17 mouse cellular contexts compared by ENCODE assay signal in the genomic region with DNA sequence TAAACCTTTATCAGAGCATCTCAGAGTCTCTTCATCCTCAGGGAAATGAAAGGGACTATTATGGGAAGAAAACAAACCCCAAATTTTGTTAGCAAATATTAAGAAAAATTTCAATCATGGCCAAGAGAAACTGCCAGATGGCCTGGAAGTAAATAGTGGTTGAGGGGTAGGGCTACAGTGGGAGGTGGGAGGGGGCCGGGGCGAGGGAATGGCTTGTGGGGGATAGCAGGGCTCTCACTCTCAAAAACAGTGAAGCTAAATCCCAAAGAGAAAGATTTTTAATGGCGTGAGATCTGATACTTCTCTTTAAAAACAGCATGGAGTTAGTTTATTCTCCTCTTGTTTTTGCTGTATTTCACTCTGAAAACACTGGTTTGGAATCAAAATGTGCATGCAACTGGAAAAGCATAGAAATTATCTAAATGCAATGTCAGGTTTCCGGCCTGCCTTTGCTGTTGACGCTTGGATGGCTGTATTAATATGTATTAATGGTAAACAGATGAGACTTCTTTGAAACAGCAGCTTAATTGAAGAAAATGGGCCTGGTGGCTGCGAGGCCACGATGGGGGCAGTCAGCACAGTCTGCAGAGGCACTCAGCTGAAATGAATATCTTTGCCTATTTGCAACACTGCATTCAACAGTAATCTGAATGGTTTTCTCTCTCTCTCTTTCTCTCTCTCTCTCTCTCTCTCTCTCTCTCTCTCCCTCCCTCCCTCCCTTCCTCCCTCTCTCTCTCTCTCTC.
DNase-seq lines count a peak whose midpoint lies in the region; ATAC-seq and TF ChIP-seq lines count a peak whose summit lies in the region.
"Had no signal": no experiment of that assay in that cellular context is flagged by ENCODE, and none has a peak within 500 bp of the region (broad histone marks: within the 10 kb centered on the region; RNA-seq: fewer than 3 reads in every experiment).

No protein-coding gene starts in this region.

- TF ChIP-seq POLR2A in brain, embryonic 14.5 days (IDR thresholded peaks at IDR 0.05; ENCODE audit: borderline replicate concordance, extremely low read depth, insufficient read depth, insufficient read length, poor library complexity, severe bottlenecking) = no peak
- no peak for TF ChIP-seq POLR2A in thymus, adult 2 months (IDR thresholded peaks at IDR 0.05; ENCODE audit: control insufficient read depth, extremely low read depth, insufficient read depth, low read length, poor library complexity)

- H3K9me3 ChIP-seq in forebrain, embryonic 16.5 days (ENCODE audit: control insufficient read depth, low read length) = no peaks in the 10 kb centered on the region
- H3K9me3 ChIP-seq in limb, embryonic 12.5 days = peaks cover 3% of the 10 kb centered on the region; the same call in 1 of the 2 replicates
- H3K9me3 ChIP-seq: heart, embryonic 15.5 days; limb, embryonic 15.5 days had no signal

- no peaks in the 10 kb centered on the region for H3K36me3 ChIP-seq in forebrain, embryonic 16.5 days (ENCODE audit: control insufficient read depth, insufficient read depth)
- no peaks in the 10 kb centered on the region for H3K36me3 ChIP-seq in limb, embryonic 12.5 days
- H3K36me3 ChIP-seq in thymus, adult 2 months (ENCODE audit: control insufficient read depth, insufficient read depth, low read length) = no peaks in the 10 kb centered on the region
- H3K36me3 ChIP-seq: heart, embryonic 15.5 days; limb, embryonic 15.5 days had no signal

- H3K9ac ChIP-seq in forebrain, embryonic 16.5 days (replicated peaks; ENCODE audit: low read depth, low read length) = no peak overlapping the region
- no peak overlapping the region for H3K9ac ChIP-seq in limb, embryonic 12.5 days (replicated peaks)
- H3K9ac ChIP-seq: heart, embryonic 15.5 days; limb, embryonic 15.5 days had no signal

- peak overlapping the region; percentile 67 for H3K27ac ChIP-seq in forebrain, embryonic 16.5 days (ENCODE audit: low read length)
- 0 out of 2 replicates have a peak overlapping the region, but pooled peaks have one; percentile 17 for H3K27ac ChIP-seq in limb, embryonic 12.5 days
- H3K27ac ChIP-seq in thymus, adult 2 months (ENCODE audit: control insufficient read depth, insufficient read depth, low read length) = no peak overlapping the region
- H3K27ac ChIP-seq: gastrocnemius, adult 2 months; heart, embryonic 15.5 days had no signal

- WGBS in forebrain, embryonic 16.5 days = 25% methylated on average over 7 of the region's 7 CpGs
- 43% methylated on average over 7 of the region's 7 CpGs for WGBS in limb, embryonic 12.5 days
- 95% methylated on average over 7 of the region's 7 CpGs for whole genome bisulfite sequencing in thymus, adult 2 months

- no peak overlapping the region for H3K4me3 ChIP-seq in forebrain, embryonic 16.5 days (replicated peaks; ENCODE audit: low read length)
- H3K4me3 ChIP-seq in limb, embryonic 12.5 days (replicated peaks) = no peak overlapping the region
- no peak overlapping the region for H3K4me3 ChIP-seq in thymus, adult 2 months (ENCODE audit: control insufficient read depth, insufficient read depth, low read length)
- H3K4me3 ChIP-seq: gastrocnemius, adult 2 months; heart, embryonic 15.5 days; limb, embryonic 15.5 days had no signal

- H3K4me2 ChIP-seq in forebrain, embryonic 16.5 days (ENCODE audit: low read length) = no peak overlapping the region
- H3K4me2 ChIP-seq in limb, embryonic 12.5 days = no peak overlapping the region
- H3K4me2 ChIP-seq: heart, embryonic 15.5 days; limb, embryonic 15.5 days had no signal

- H3K27me3 ChIP-seq in forebrain, embryonic 16.5 days (replicated peaks; ENCODE audit: control insufficient read depth, insufficient read depth, low read length) = no peaks in the 10 kb centered on the region
- no peaks in the 10 kb centered on the region for H3K27me3 ChIP-seq in limb, embryonic 12.5 days
- no peaks in the 10 kb centered on the region for H3K27me3 ChIP-seq in thymus, adult 2 months (ENCODE audit: control insufficient read depth, insufficient read depth, low read length)
- H3K27me3 ChIP-seq: heart, embryonic 15.5 days; limb, embryonic 15.5 days had no signal

- no peak for TF ChIP-seq CTCF in brain, embryonic 14.5 days (IDR thresholded peaks at IDR 0.05; ENCODE audit: borderline replicate concordance, extremely low read depth, insufficient read depth, insufficient read length)
- no peak for TF ChIP-seq CTCF in thymus, adult 2 months (IDR thresholded peaks at IDR 0.05; ENCODE audit: borderline replicate concordance, control insufficient read depth, extremely low read depth, insufficient read depth, low read length, poor library complexity)

- H3K4me1 ChIP-seq in forebrain, embryonic 16.5 days (replicated peaks; ENCODE audit: control insufficient read depth, insufficient read depth, low read length) = peaks cover 14% of the 10 kb centered on the region
- peaks cover 6% of the 10 kb centered on the region for H3K4me1 ChIP-seq in limb, embryonic 12.5 days (replicated peaks)
- no peaks in the 10 kb centered on the region for H3K4me1 ChIP-seq in thymus, adult 2 months (replicated peaks; ENCODE audit: control insufficient read depth, insufficient read depth, low read length)

- peak; percentile 9 for DNase-seq in embryo, embryonic 10.5 days (ENCODE audit: low spot score)
- DNase-seq in embryo, embryonic 10 days (ENCODE audit: low spot score) = no peak
- DNase-seq in brain, embryonic 14.5 days (ENCODE audit: low read depth) = peak; percentile 82
- DNase-seq in thymus, adult 2 months = no peak
- no peak for DNase-seq in adrenal gland, postnatal 25 days
- DNase-seq in kidney, adult 11 months = no peak
- DNase-seq: adrenal gland, postnatal 14 days; gastrocnemius, adult 2 months; layer of hippocampus, adult 9-11 months; lung, postnatal 36 days; right cerebral cortex, adult 18-20 months; thymus, postnatal 14 days had no signal

- peak; percentile 85 for ATAC-seq in forebrain, embryonic 16.5 days
- ATAC-seq in limb, embryonic 12.5 days (ENCODE audit: insufficient number of reproducible peaks, insufficient read depth, low FRiP score, low TSS enrichment, low read depth) = no peak
- ATAC-seq: intestine, postnatal 0 days had no signal

Comparison
In these comparisons a context has a peak if more than half of its experiments do, and no peak if none do; other contexts are left out.
1. DNase-seq: peak in embryo, embryonic 10.5 days (single experiment) and brain, embryonic 14.5 days (single experiment); none in embryo, embryonic 10 days (single experiment), thymus, adult 2 months (single experiment), adrenal gland, postnatal 25 days (single experiment) and kidney, adult 11 months (single experiment).